Mouse (Mus musculus) liver, adult (tissue): ENCODE data around the gene S100a10.
A peak's percentile ranks its signal among the peaks of the same experiment; 100 is the strongest.

Source experiments
- GATA4 ChIP-seq: IDR thresholded peaks from 2 replicates; pipeline ENCODE4 v1.6.1; 2014; ENCODE audit warnings: mild to moderate bottlenecking, low read length; ENCODE audit not compliant: insufficient replicate concordance

Gene S100a10

GRCm38 (mm10) chr3:93537068-93537576, 17.8 kb upstream of the S100a10 start:
- TF ChIP-seq GATA4: no peak; the same call in 1 of the 2 replicates

GRCm38 (mm10) chr3:93538486-93538885, 16.4 kb upstream of the S100a10 start:
- no peak for TF ChIP-seq GATA4

GRCm38 (mm10) chr3:93541501-93541900, 13.4 kb upstream of the S100a10 start:
- TF ChIP-seq GATA4: no peak

DNA sequence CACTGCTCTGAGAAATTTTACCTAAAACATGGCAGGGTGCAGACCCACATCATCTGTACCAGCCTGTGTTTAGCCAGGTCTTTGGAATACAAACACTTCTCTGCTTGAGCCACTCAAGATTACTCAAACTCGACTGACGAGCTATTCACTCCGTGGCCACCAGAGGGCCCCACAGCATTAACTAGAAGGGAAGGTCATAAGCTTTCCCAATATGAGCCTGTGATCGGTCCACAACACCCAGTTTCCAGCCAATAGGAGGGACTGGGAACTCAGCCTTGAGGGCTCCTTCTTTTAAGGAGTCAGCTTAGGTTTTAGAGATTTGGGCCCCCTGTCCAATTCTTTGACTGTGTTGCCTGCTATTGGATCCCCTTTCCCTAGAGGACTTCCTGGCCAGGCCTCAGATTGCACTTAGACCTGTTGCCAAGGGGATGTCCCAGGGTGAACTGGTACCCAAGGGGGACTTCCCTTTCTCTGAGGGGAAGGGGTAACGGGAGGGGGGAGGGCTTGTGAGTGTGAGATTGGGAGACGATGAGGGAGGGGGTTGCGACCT, 7.7 kb upstream of the S100a10 start:
- TF ChIP-seq GATA4: no peak

GRCm38 (mm10) chr3:93547749-93548540, 6.9 kb upstream of the S100a10 start:
- no peak for TF ChIP-seq GATA4

GRCm38 (mm10) chr3:93548541-93549266, 6.2 kb upstream of the S100a10 start:
- TF ChIP-seq GATA4: no peak

GRCm38 (mm10) chr3:93549986-93550385, 4.9 kb upstream of the S100a10 start:
- TF ChIP-seq GATA4: peak; percentile 71; the same call in 1 of the 2 replicates

- TF ChIP-seq GATA4: no peak
Measured at GRCm38 (mm10) chr3:93551950-93552901, 2.7 kb upstream of the S100a10 start.

DNA sequence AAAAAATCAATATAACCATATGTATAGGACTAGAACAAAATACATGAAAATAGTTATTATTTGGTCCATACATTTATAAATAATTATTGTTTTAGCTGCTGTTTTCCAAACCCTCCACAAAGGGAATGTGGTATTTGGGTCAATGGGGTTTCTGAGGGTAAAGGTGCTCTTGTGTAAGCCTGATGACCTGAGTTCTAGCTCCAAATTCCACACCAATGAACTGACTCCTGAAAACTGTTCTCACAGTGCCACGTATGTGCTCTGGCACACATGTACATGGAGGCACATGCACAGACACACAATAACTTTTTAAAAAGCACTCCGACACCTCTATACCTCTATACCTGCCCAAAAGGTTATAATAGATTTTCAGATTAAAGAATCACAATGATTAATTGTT, 1.6 kb upstream of the S100a10 start:
- no peak for TF ChIP-seq GATA4

DNA sequence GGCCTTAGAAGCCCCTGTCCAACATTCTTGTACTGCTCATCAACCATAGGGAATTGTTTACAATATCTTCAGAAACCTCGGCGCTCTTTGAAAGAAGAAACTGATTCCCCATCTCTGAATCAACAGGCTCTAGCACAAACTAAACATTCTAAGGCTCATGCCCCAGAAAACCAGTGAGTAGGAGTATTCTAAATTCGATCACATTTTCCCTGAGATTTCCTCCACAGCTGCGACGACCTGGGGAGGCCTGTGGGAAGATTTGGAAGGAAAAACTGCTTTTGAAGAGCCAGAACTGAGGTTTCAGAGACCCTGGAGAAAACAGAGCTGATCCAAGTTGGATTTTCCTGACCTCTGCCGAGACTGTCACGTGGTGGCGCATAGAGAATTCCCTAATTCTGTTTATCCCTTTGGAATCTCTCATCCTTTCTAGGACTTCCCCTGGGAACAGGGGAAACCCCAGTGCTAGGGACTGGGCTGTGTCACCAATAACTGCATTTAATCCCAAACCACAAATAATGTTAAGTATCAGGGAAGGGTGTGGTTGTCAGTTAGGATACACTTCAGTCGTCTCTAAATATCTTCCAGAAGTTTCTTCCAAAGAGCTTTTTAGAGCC, 1.0 kb upstream of the S100a10 start:
- no peak for TF ChIP-seq GATA4

- no peak for TF ChIP-seq GATA4
Measured at GRCm38 (mm10) chr3:93554379-93554980, 400 bp upstream of the S100a10 start.

GRCm38 (mm10) chr3:93555878-93556254, 986 bp downstream of the S100a10 start:
- TF ChIP-seq GATA4: no peak

- no peak for TF ChIP-seq GATA4
Measured at GRCm38 (mm10) chr3:93556599-93556998, 1.7 kb downstream of the S100a10 start.

DNA sequence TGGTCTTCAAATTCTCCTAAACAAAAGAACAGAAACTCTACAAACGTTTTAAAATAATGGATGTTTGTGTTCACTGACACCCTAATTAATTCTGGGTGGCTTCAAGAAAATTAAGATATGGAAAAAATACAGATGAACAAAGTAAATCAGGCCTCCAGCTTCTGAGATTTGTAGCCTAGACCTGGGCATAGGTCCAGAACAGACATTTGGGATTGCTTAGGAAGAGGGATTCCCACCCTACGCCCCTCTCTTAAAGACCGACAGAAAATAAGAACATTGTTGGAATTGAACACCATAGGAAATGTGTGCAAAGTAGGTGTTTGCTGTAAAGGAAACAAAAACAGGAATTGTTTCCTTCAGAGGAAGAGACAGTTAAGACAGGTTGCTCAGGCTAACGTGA, 2.6 kb downstream of the S100a10 start:
- TF ChIP-seq GATA4: no peak
